Mouse (Mus musculus): Measurements from ENCODE around the gene Platr17.

DNA sequence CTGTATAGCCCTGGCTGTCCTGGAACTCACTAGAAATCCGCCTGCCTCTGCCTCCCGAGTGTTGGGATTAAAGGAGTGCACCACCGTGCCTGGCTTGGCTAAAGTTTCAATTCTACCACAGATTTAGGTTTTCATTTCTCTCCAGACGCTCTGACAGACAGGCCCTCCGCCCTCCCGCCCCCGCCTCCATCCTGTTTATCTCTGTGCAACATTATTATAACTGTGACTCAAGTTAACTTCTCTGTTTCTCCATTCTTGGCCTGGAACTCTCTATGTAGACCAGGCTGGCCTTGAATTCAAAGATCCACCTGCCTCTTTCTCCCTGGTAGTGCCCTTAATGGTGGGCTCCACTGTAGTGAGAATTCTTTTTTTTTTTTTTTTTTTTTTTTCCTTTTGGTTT lies 2.4 kb upstream of the Platr17 start:
- TF ChIP-seq CTCF (IDR thresholded peaks at IDR 0.05; ENCODE audit: borderline replicate concordance, extremely low read depth, insufficient read depth, insufficient read length) (no peak), POLR2A (IDR thresholded peaks at IDR 0.05; ENCODE audit: borderline replicate concordance, extremely low read depth, insufficient read depth, insufficient read length, poor library complexity, severe bottlenecking) (no peak)
